Mouse (Mus musculus): Measurements from ENCODE around the gene Pdk1.
"Not testable (repeated sequence)": the region's sequence is repeated elsewhere in the genome, so short reads cannot be mapped to it uniquely, and the experiment has no call there.

DNA sequence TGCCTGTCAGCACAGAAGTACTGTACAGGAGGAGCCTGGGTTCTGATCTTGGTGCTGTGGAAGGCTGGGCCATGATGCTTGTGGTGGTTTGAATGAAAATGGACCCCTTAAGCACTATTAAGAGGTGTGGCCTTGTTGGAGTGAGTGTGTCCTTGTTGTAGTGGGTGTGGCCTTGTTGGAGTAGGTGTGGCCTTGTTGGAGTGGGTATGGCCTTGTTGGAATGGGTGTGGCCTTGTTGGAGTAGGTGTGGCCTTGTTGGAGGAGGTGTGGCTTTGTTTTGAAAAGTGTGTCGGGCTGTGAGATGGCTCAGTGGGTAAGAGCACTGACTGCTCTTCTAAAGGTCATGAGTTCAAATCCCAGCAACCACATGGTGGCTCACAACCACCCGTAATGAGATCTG is 51.9 kb downstream of the Pdk1 start:
- TF ChIP-seq EP300, POLR2A (IDR thresholded peaks at IDR 0.05; ENCODE audit: insufficient read depth, low read depth, low read length): not testable (repeated sequence)

Data from heart, adult 2 months (tissue).